Mouse (Mus musculus): ENCODE results near the gene Noct.

DNA sequence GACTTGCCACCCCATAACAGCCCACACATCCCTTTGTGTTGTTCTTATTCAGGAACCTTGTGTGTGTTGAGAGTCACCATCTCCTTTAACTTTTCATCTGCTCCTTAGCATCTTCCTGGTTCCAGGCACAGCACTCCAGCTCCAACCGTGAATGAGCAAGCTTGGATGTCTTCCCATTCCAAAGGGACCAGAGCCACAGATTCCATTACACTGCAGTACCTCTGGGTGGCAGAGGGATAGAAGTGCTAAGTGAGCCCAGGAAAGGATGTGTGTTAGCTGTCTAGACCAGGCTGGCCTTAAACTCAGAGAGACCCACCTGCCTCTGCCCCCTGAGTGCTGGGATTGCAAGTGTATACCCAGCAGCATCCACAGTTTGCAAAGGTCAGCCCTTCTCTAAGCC lies 26.0 kb upstream of the Noct start:
- TF ChIP-seq POLR2A (IDR thresholded peaks at IDR 0.05; ENCODE audit: borderline replicate concordance, control insufficient read depth, low read depth, low read length) (no peak), CTCF (IDR thresholded peaks at IDR 0.05; ENCODE audit: control insufficient read depth, insufficient read depth, low read length) (no peak)

All from bone marrow, adult 2 months (tissue).